In the genomic region with DNA sequence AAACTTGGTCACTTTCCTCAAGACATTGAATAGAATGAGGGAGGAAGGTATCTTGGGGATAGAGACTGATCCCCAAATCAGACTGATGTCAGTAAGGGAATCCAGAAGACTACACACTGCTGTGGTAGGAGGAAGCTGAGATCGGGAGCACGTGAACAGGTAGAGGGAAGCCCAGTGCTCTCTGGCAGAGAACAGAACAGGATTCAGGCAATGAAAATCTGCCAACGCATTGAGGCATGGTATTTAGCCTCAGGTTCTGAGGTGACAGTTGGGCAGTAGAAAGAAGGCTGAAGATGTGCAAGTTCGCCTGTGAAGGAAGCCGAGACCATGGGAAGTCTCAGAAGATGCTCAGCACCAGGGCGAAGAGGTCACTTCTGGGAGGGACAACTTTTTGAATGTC, we compare ENCODE assay signal across 8 mouse cellular contexts. TPM values are rescaled to one million over a fixed set of nuclear protein-coding genes. Genes with fewer than 3 reads are reported as not detected.
DNase-seq lines count a peak whose midpoint lies in the region; ATAC-seq and TF ChIP-seq lines count a peak whose summit lies in the region.

No protein-coding gene starts in this region.

- no peak overlapping the region for H3K9ac ChIP-seq in forebrain, embryonic 11.5 days (ENCODE audit: low read length)
- H3K9ac ChIP-seq in hindbrain, embryonic 11.5 days (ENCODE audit: low read depth, low read length): no peak overlapping the region
- no peak overlapping the region for H3K9ac ChIP-seq in liver, embryonic 12.5 days
- H3K9ac ChIP-seq in stomach, embryonic 15.5 days: no peak overlapping the region

- ATAC-seq in forebrain, embryonic 11.5 days (replicated peaks; ENCODE audit: low FRiP score): no peak
- no peak for ATAC-seq in hindbrain, embryonic 11.5 days (ENCODE audit: low FRiP score)
- no peak for ATAC-seq in liver, embryonic 12.5 days
- no peak for ATAC-seq in stomach, embryonic 15.5 days (ENCODE audit: insufficient read depth, low FRiP score, low read depth)

- no peak for TF ChIP-seq CTCF in bone marrow macrophage, adult 2 months (IDR thresholded peaks at IDR 0.05; ENCODE audit: low read depth, low read length)

- WGBS in forebrain, embryonic 10.5 days: 22% methylated on average over 6 of the region's 6 CpGs
- WGBS in forebrain, embryonic 11.5 days: 25% methylated on average over 6 of the region's 6 CpGs
- 30% methylated on average over 6 of the region's 6 CpGs for WGBS in hindbrain, embryonic 11.5 days
- 13% methylated on average over 6 of the region's 6 CpGs for WGBS in liver, embryonic 12.5 days (ENCODE audit: insufficient replicate concordance)
- 22% methylated on average over 6 of the region's 6 CpGs for WGBS in stomach, embryonic 15.5 days

- peaks cover 19% of the 10 kb centered on the region for H3K4me1 ChIP-seq in forebrain, embryonic 10.5 days
- no peaks in the 10 kb centered on the region for H3K4me1 ChIP-seq in forebrain, embryonic 11.5 days (replicated peaks; ENCODE audit: control insufficient read depth, insufficient read depth, low read length)
- 0 out of 2 replicates have a peak, but pooled peaks cover 2% of the 10 kb centered on the region for H3K4me1 ChIP-seq in bone marrow macrophage, adult 2 months (ENCODE audit: control insufficient read depth, insufficient read depth, low read length)
- H3K4me1 ChIP-seq in hindbrain, embryonic 11.5 days (replicated peaks; ENCODE audit: control insufficient read depth, insufficient read depth, low read length): no peaks in the 10 kb centered on the region
- peaks cover 8% of the 10 kb centered on the region; the same call in 1 of the 2 replicates for H3K4me1 ChIP-seq in liver, embryonic 12.5 days
- peaks cover 5% of the 10 kb centered on the region; the same call in 1 of the 2 replicates for H3K4me1 ChIP-seq in stomach, embryonic 15.5 days

- peaks cover 77% of the 10 kb centered on the region for H3K27me3 ChIP-seq in forebrain, embryonic 10.5 days (ENCODE audit: poor library complexity, severe bottlenecking)
- peaks cover 20% of the 10 kb centered on the region for H3K27me3 ChIP-seq in forebrain, embryonic 11.5 days (ENCODE audit: control insufficient read depth, insufficient read depth, low read length)
- peaks cover 30% of the 10 kb centered on the region for H3K27me3 ChIP-seq in hindbrain, embryonic 11.5 days (ENCODE audit: control insufficient read depth, insufficient read depth, low read length)
- H3K27me3 ChIP-seq in liver, embryonic 12.5 days (replicated peaks): peaks cover 65% of the 10 kb centered on the region
- peaks cover 35% of the 10 kb centered on the region for H3K27me3 ChIP-seq in stomach, embryonic 15.5 days (replicated peaks)

- H3K27ac ChIP-seq in forebrain, embryonic 10.5 days: no peak overlapping the region
- H3K27ac ChIP-seq in forebrain, embryonic 11.5 days (ENCODE audit: low read depth, low read length): no peak overlapping the region
- no peak overlapping the region for H3K27ac ChIP-seq in bone marrow macrophage, adult 2 months (ENCODE audit: insufficient read depth, low read depth, low read length)
- no peak overlapping the region for H3K27ac ChIP-seq in hindbrain, embryonic 11.5 days (ENCODE audit: low read depth, low read length)
- no peak overlapping the region for H3K27ac ChIP-seq in liver, embryonic 12.5 days
- H3K27ac ChIP-seq in stomach, embryonic 15.5 days: no peak overlapping the region

- no peak for TF ChIP-seq POLR2A in bone marrow macrophage, adult 2 months (IDR thresholded peaks at IDR 0.05; ENCODE audit: borderline replicate concordance, low read depth, low read length)

- no peak overlapping the region for H3K4me2 ChIP-seq in forebrain, embryonic 11.5 days (ENCODE audit: low read depth, low read length, severe bottlenecking)
- H3K4me2 ChIP-seq in hindbrain, embryonic 11.5 days (replicated peaks; ENCODE audit: low read depth, low read length): peak overlapping the region; percentile 100
- peak overlapping the region; percentile 91 for H3K4me2 ChIP-seq in liver, embryonic 12.5 days
- H3K4me2 ChIP-seq in stomach, embryonic 15.5 days: peak overlapping the region; percentile 100

- H3K4me3 ChIP-seq in forebrain, embryonic 10.5 days: peak overlapping the region; percentile 80
- no peak overlapping the region for H3K4me3 ChIP-seq in forebrain, embryonic 11.5 days (ENCODE audit: low read depth, low read length)
- peak overlapping the region; percentile 59 for H3K4me3 ChIP-seq in bone marrow macrophage, adult 2 months (ENCODE audit: insufficient read depth, low read length)
- no peak overlapping the region for H3K4me3 ChIP-seq in hindbrain, embryonic 11.5 days (ENCODE audit: low read depth, low read length)
- no peak overlapping the region for H3K4me3 ChIP-seq in liver, embryonic 12.5 days
- peak overlapping the region; percentile 75 for H3K4me3 ChIP-seq in stomach, embryonic 15.5 days (replicated peaks)

- no peak for DNase-seq in forebrain, embryonic 10.5 days (ENCODE audit: extremely low spot score, low spot score)
- no peak for DNase-seq in forebrain, embryonic 11.5 days (ENCODE audit: low spot score)
- no peak for DNase-seq in hindbrain, embryonic 11.5 days (ENCODE audit: low spot score)
- DNase-seq in embryo, embryonic 11 days: no peak
- DNase-seq in layer of hippocampus, adult 8-10 months (ENCODE audit: low spot score in 2 of 2): no peak

- no peaks in the 10 kb centered on the region for H3K36me3 ChIP-seq in forebrain, embryonic 10.5 days (replicated peaks)
- H3K36me3 ChIP-seq in forebrain, embryonic 11.5 days (ENCODE audit: control insufficient read depth, insufficient read depth, low read length): no peaks in the 10 kb centered on the region
- H3K36me3 ChIP-seq in hindbrain, embryonic 11.5 days (ENCODE audit: control insufficient read depth, insufficient read depth, low read length): no peaks in the 10 kb centered on the region
- no peaks in the 10 kb centered on the region for H3K36me3 ChIP-seq in liver, embryonic 12.5 days
- no peaks in the 10 kb centered on the region for H3K36me3 ChIP-seq in stomach, embryonic 15.5 days

- no peaks in the 10 kb centered on the region for H3K9me3 ChIP-seq in forebrain, embryonic 10.5 days
- H3K9me3 ChIP-seq in forebrain, embryonic 11.5 days (ENCODE audit: control insufficient read depth, low read length): no peaks in the 10 kb centered on the region
- no peaks in the 10 kb centered on the region for H3K9me3 ChIP-seq in hindbrain, embryonic 11.5 days (ENCODE audit: control insufficient read depth, low read length)
- H3K9me3 ChIP-seq in liver, embryonic 12.5 days (replicated peaks): no peaks in the 10 kb centered on the region
- no peaks in the 10 kb centered on the region for H3K9me3 ChIP-seq in stomach, embryonic 15.5 days

RNA-seq across cellular contexts. Expression of gene Pcgf5, which starts 0.7 kb away (rescaled TPM):
- polyA plus RNA-seq in forebrain, embryonic 10.5 days (2016; fragmentation: Nextera tagmentation; extraction: Ambion mirVana): 11.6 and 12.0 TPM in 2 replicates
- 14.9 and 17.1 TPM in 2 replicates for polyA plus RNA-seq in forebrain, embryonic 11.5 days (2014; fragmentation: Nextera tagmentation; extraction: Ambion mirVana)
- 18.4 and 20.9 TPM in 2 replicates for polyA plus RNA-seq in bone marrow macrophage, adult 2 months (2012; ENCODE audit: insufficient read depth, insufficient read length, missing spikeins)
- 10.6 and 11.0 TPM in 2 replicates for polyA plus RNA-seq in hindbrain, embryonic 11.5 days (2014; fragmentation: Nextera tagmentation; extraction: Ambion mirVana)
- 23.6 and 26.0 TPM in 2 replicates for polyA plus RNA-seq in liver, embryonic 12.5 days (2016; fragmentation: Nextera tagmentation; extraction: Ambion mirVana)
- 18.0 and 19.9 TPM in 2 replicates for polyA plus RNA-seq in stomach, embryonic 15.5 days (2015; fragmentation: Nextera tagmentation; extraction: Ambion mirVana)
- 10 to 100 TPM; 19.2 to 27.9 (median 20.9) TPM for total RNA-seq in layer of hippocampus, adult 8-10 months (2022)

Comparison
In these comparisons a context has a peak if more than half of its experiments do, and no peak if none do; other contexts are left out.
1. H3K4me3 ChIP-seq: peak in forebrain, embryonic 10.5 days (single experiment), bone marrow macrophage, adult 2 months (single experiment) and stomach, embryonic 15.5 days (single experiment); none in forebrain, embryonic 11.5 days (single experiment), hindbrain, embryonic 11.5 days (single experiment) and liver, embryonic 12.5 days (single experiment).